Mouse (Mus musculus): ENCODE measurements around the gene Grk6.

DNA sequence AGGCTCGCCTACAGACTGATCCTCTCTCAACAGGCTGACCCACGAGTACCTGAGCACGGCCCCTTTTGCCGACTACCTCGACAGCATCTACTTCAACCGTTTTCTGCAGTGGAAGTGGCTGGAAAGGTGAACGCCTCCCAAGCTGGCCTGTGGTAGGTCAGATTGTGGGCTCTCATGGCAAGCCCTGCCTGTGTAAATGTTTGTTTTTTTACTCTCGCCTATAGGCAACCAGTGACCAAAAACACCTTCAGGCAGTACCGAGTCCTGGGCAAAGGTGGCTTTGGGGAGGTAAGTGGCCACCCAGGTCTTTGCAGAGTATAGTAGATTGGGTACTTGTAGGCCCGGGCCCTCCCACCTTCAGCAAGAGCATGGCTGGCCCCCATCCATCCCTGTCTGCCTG, 6.4 kb downstream of the Grk6 start:
- TF ChIP-seq CTCF (IDR thresholded peaks at IDR 0.05; ENCODE audit: low read depth) (no peak), EP300 (IDR thresholded peaks at IDR 0.05; ENCODE audit: low read depth) (no peak)

All from liver, embryonic 14.5 days (tissue).